In genomic region chr9:56130536-56130935, GRCm38 (mm10) we compare ENCODE assay signal across 18 mouse cellular contexts. TPM values are rescaled to one million over a fixed set of nuclear protein-coding genes. Genes with fewer than 3 reads are reported as not detected.
DNase-seq lines count a peak whose midpoint lies in the region; ATAC-seq lines count a peak whose summit lies in the region.
"Had no signal": no experiment of that assay in that cellular context is flagged by ENCODE, and none has a peak within 500 bp of the region (broad histone marks: within the 10 kb centered on the region; RNA-seq: fewer than 3 reads in every experiment).

No protein-coding gene starts in this region.

- no peak; the same call in 1 of the 2 replicates for ATAC-seq in heart, embryonic 12.5 days (ENCODE audit: insufficient number of reproducible peaks, low FRiP score)
- ATAC-seq in hindbrain, embryonic 14.5 days (ENCODE audit: low FRiP score) = no peak
- ATAC-seq in hindbrain, embryonic 11.5 days (ENCODE audit: low FRiP score) = no peak
- ATAC-seq in heart, embryonic 16.5 days (replicated peaks; ENCODE audit: extremely low read depth, insufficient read depth, low FRiP score) = peak; percentile 61
- ATAC-seq: CD4-positive, CD25-positive, alpha-beta regulatory T cell, adult 4 months; forebrain, embryonic 13.5 days; forebrain, postnatal 0 days had no signal

- H3K9me3 ChIP-seq in heart, embryonic 12.5 days (replicated peaks) = no peaks in the 10 kb centered on the region
- H3K9me3 ChIP-seq in hindbrain, embryonic 14.5 days (ENCODE audit: control insufficient read depth, low read length) = no peaks in the 10 kb centered on the region
- H3K9me3 ChIP-seq in hindbrain, embryonic 11.5 days (ENCODE audit: control insufficient read depth, low read length) = no peaks in the 10 kb centered on the region
- H3K9me3 ChIP-seq in heart, embryonic 16.5 days (replicated peaks; ENCODE audit: control insufficient read depth, low read length) = no peaks in the 10 kb centered on the region
- H3K9me3 ChIP-seq: embryonic facial prominence, embryonic 10.5 days; forebrain, embryonic 13.5 days; G1E had no signal

- peaks cover 57% of the 10 kb centered on the region for H3K4me1 ChIP-seq in heart, embryonic 12.5 days (replicated peaks)
- H3K4me1 ChIP-seq in hindbrain, embryonic 14.5 days (replicated peaks; ENCODE audit: control insufficient read depth, insufficient read depth, low read length) = no peaks in the 10 kb centered on the region
- no peaks in the 10 kb centered on the region for H3K4me1 ChIP-seq in hindbrain, embryonic 11.5 days (replicated peaks; ENCODE audit: control insufficient read depth, insufficient read depth, low read length)
- peaks cover 47% of the 10 kb centered on the region for H3K4me1 ChIP-seq in heart, embryonic 16.5 days (ENCODE audit: control insufficient read depth, insufficient read depth, low read length)
- H3K4me1 ChIP-seq: embryonic facial prominence, embryonic 10.5 days; forebrain, embryonic 13.5 days had no signal

- no peak for DNase-seq in heart, postnatal 25 days (ENCODE audit: low spot score)
- DNase-seq in hindbrain, embryonic 14.5 days (ENCODE audit: low spot score) = no peak
- DNase-seq in hindbrain, embryonic 11.5 days (ENCODE audit: low spot score) = no peak
- DNase-seq in heart, postnatal 10 days = peak; percentile 50 to 55
- DNase-seq in kidney, adult 9 months = no peak
- DNase-seq: adrenal gland, adult 8-10 months; adrenal gland, postnatal 36 days; cerebellum, adult 2 months; forebrain, postnatal 0 days; gastrocnemius, postnatal 14 days; kidney, adult 11 months; kidney, postnatal 10 days had no signal

- H3K27ac ChIP-seq in heart, embryonic 12.5 days (ENCODE audit: poor library complexity, severe bottlenecking) = peak overlapping the region; percentile 79
- H3K27ac ChIP-seq in hindbrain, embryonic 14.5 days = peak overlapping the region; percentile 27; the same call in 1 of the 2 replicates
- no peak overlapping the region; the same call in 1 of the 2 replicates for H3K27ac ChIP-seq in hindbrain, embryonic 11.5 days (ENCODE audit: low read depth, low read length)
- peak overlapping the region; percentile 66 for H3K27ac ChIP-seq in heart, embryonic 16.5 days (ENCODE audit: low read length)
- H3K27ac ChIP-seq: embryonic facial prominence, embryonic 10.5 days; forebrain, embryonic 13.5 days had no signal

- H3K36me3 ChIP-seq in heart, embryonic 12.5 days = peaks cover 72% of the 10 kb centered on the region
- peaks cover 68% of the 10 kb centered on the region for H3K36me3 ChIP-seq in hindbrain, embryonic 14.5 days (replicated peaks; ENCODE audit: control insufficient read depth, insufficient read depth)
- H3K36me3 ChIP-seq in hindbrain, embryonic 11.5 days (ENCODE audit: control insufficient read depth, insufficient read depth, low read length) = peaks cover 8% of the 10 kb centered on the region
- H3K36me3 ChIP-seq in heart, embryonic 16.5 days (ENCODE audit: control insufficient read depth, insufficient read depth) = peaks cover 25% of the 10 kb centered on the region
- H3K36me3 ChIP-seq: G1E had no signal

- no peak overlapping the region for H3K4me2 ChIP-seq in heart, embryonic 12.5 days
- H3K4me2 ChIP-seq in hindbrain, embryonic 14.5 days (replicated peaks) = no peak overlapping the region
- H3K4me2 ChIP-seq in hindbrain, embryonic 11.5 days (replicated peaks; ENCODE audit: low read depth, low read length) = no peak overlapping the region
- no peak overlapping the region for H3K4me2 ChIP-seq in heart, embryonic 16.5 days (ENCODE audit: low read depth, low read length)
- H3K4me2 ChIP-seq: forebrain, embryonic 13.5 days had no signal

- no peak overlapping the region for H3K9ac ChIP-seq in heart, embryonic 12.5 days
- H3K9ac ChIP-seq in hindbrain, embryonic 14.5 days = no peak overlapping the region
- H3K9ac ChIP-seq in hindbrain, embryonic 11.5 days (ENCODE audit: low read depth, low read length) = no peak overlapping the region
- H3K9ac ChIP-seq in heart, embryonic 16.5 days (ENCODE audit: low read length) = no peak overlapping the region
- H3K9ac ChIP-seq: forebrain, embryonic 13.5 days; forebrain, postnatal 0 days had no signal

- no peak overlapping the region for H3K4me3 ChIP-seq in heart, embryonic 12.5 days
- no peak overlapping the region for H3K4me3 ChIP-seq in hindbrain, embryonic 14.5 days (replicated peaks; ENCODE audit: low read length)
- H3K4me3 ChIP-seq in hindbrain, embryonic 11.5 days (ENCODE audit: low read depth, low read length) = no peak overlapping the region
- H3K4me3 ChIP-seq in heart, embryonic 16.5 days (ENCODE audit: low read length) = no peak overlapping the region
- H3K4me3 ChIP-seq: embryonic facial prominence, embryonic 10.5 days; forebrain, embryonic 13.5 days had no signal

- H3K27me3 ChIP-seq in heart, embryonic 12.5 days (replicated peaks) = no peaks in the 10 kb centered on the region
- H3K27me3 ChIP-seq in hindbrain, embryonic 14.5 days (ENCODE audit: control insufficient read depth, insufficient read depth, low read length) = no peaks in the 10 kb centered on the region
- H3K27me3 ChIP-seq in hindbrain, embryonic 11.5 days (ENCODE audit: control insufficient read depth, insufficient read depth, low read length) = no peaks in the 10 kb centered on the region
- no peaks in the 10 kb centered on the region for H3K27me3 ChIP-seq in heart, embryonic 16.5 days (ENCODE audit: control insufficient read depth, insufficient read depth, low read length)
- H3K27me3 ChIP-seq: forebrain, embryonic 13.5 days had no signal

- intact Hi-C loops in heart, postnatal 25 days (cut with DNase I) = no loop called here
- intact Hi-C loops in heart, postnatal 10 days (cut with DNase I) = no loop called here

- WGBS in heart, embryonic 12.5 days = 31% methylated on average over 4 of the region's 4 CpGs
- 74% methylated on average over 4 of the region's 4 CpGs for WGBS in hindbrain, embryonic 14.5 days
- 71% methylated on average over 4 of the region's 4 CpGs for WGBS in hindbrain, embryonic 11.5 days
- WGBS in heart, embryonic 16.5 days = 34% methylated on average over 4 of the region's 4 CpGs

RNA-seq across cellular contexts. Expression of gene Tspan3, which starts 34.7 kb away (rescaled TPM):
- 397 and 400 TPM in 2 replicates for polyA plus RNA-seq in heart, embryonic 12.5 days (2016; fragmentation: Nextera tagmentation; extraction: Ambion mirVana)
- 100 to 1,000 TPM; 184 to 203 TPM for total RNA-seq in heart, postnatal 25 days (2021)
- 605 and 634 TPM in 2 replicates for polyA plus RNA-seq in hindbrain, embryonic 14.5 days (2014; fragmentation: Nextera tagmentation; extraction: Ambion mirVana)
- 529 and 555 TPM in 2 replicates for polyA plus RNA-seq in hindbrain, embryonic 11.5 days (2014; fragmentation: Nextera tagmentation; extraction: Ambion mirVana)
- 457 and 460 TPM in 2 replicates for polyA plus RNA-seq in heart, embryonic 16.5 days (2015; fragmentation: Nextera tagmentation; extraction: Ambion mirVana)
- total RNA-seq in heart, postnatal 10 days (2021) = 100 to 1,000 TPM; 229 to 232 TPM
- polyA plus RNA-seq: G1E had no signal

RNA-seq across cellular contexts. Expression of gene Pstpip1, which starts 40.8 kb away (rescaled TPM):
- 0.60 and 0.81 TPM in 2 replicates for polyA plus RNA-seq in heart, embryonic 12.5 days (2016; fragmentation: Nextera tagmentation; extraction: Ambion mirVana)
- 1 to 10 TPM in 1 of 2 experiments, under 1 TPM in 1; 0.83 to 1.8 TPM for total RNA-seq in heart, postnatal 25 days (2021)
- 0.22 and 0.84 TPM in 2 replicates for polyA plus RNA-seq in hindbrain, embryonic 14.5 days (2014; fragmentation: Nextera tagmentation; extraction: Ambion mirVana)
- 0.19 and 0.45 TPM in 2 replicates for polyA plus RNA-seq in hindbrain, embryonic 11.5 days (2014; fragmentation: Nextera tagmentation; extraction: Ambion mirVana)
- 3.6 and 6.2 TPM in 2 replicates for polyA plus RNA-seq in heart, embryonic 16.5 days (2015; fragmentation: Nextera tagmentation; extraction: Ambion mirVana)
- total RNA-seq in heart, postnatal 10 days (2021) = 1 to 10 TPM in 1 of 2 experiments, under 1 TPM in 1; 0.99 to 1.6 TPM
- total RNA-seq: G1E had no signal

Comparison
In these comparisons a context has a peak if more than half of its experiments do, and no peak if none do; other contexts are left out.
1. DNase-seq: peak in heart, postnatal 10 days (2 of 2); none in heart, postnatal 25 days (single experiment), hindbrain, embryonic 14.5 days (single experiment), hindbrain, embryonic 11.5 days (single experiment) and kidney, adult 9 months (single experiment).